In genomic region chr10:24173210-24174001, GRCm38 (mm10) we compare ENCODE assay signal across 8 mouse cellular contexts. TPM values are rescaled to one million over a fixed set of nuclear protein-coding genes. Genes with fewer than 3 reads are reported as not detected.
DNase-seq lines count a peak whose midpoint lies in the region; ATAC-seq and TF ChIP-seq lines count a peak whose summit lies in the region.

No protein-coding gene starts in this region.

- H3K79me3 ChIP-seq in C2C12 (ENCODE audit: low read depth) = no peaks in the 10 kb centered on the region

- TF ChIP-seq CTCF in C2C12 (IDR thresholded peaks at IDR 0.05; ENCODE audit: control insufficient read depth, insufficient read depth, insufficient read length) (peak; percentile 29), E14TG2a.4 (conservative IDR thresholded peaks at IDR 0.05; ENCODE audit: low read length) (peak; percentile 80)

- no peak overlapping the region for H3K4me3 ChIP-seq in C2C12 (ENCODE audit: insufficient read depth, poor library complexity, severe bottlenecking)
- no peak overlapping the region for H3K4me3 ChIP-seq in E14TG2a.4 (replicated peaks; ENCODE audit: low read length)
- no peak overlapping the region for H3K4me3 ChIP-seq in forebrain, embryonic 16.5 days (replicated peaks; ENCODE audit: low read length)
- H3K4me3 ChIP-seq in liver, embryonic 12.5 days = no peak overlapping the region

- peak overlapping the region; percentile 40 for H3ac ChIP-seq in C2C12 (ENCODE audit: control insufficient read depth, insufficient read length, low read depth)

- ATAC-seq in forebrain, embryonic 16.5 days = peak; percentile 75
- 0 out of 2 replicates have a peak, but pooled peaks have one; percentile 46 for ATAC-seq in liver, embryonic 12.5 days

- H3K9ac ChIP-seq in forebrain, embryonic 16.5 days (replicated peaks; ENCODE audit: low read depth, low read length) = no peak overlapping the region
- no peak overlapping the region for H3K9ac ChIP-seq in liver, embryonic 12.5 days

- peaks cover 11% of the 10 kb centered on the region for H3K4me1 ChIP-seq in E14TG2a.4 (replicated peaks; ENCODE audit: low read depth, low read length)
- H3K4me1 ChIP-seq in forebrain, embryonic 16.5 days (replicated peaks; ENCODE audit: control insufficient read depth, insufficient read depth, low read length) = 0 out of 2 replicates have a peak, but pooled peaks cover 2% of the 10 kb centered on the region
- H3K4me1 ChIP-seq in liver, embryonic 12.5 days = peaks cover 33% of the 10 kb centered on the region

- H3K36me3 ChIP-seq in C2C12 (ENCODE audit: control insufficient read depth, insufficient read depth) (no peaks in the 10 kb centered on the region), E14TG2a.4 (ENCODE audit: insufficient read depth, low read length) (no peaks in the 10 kb centered on the region)
- H3K36me3 ChIP-seq in forebrain, embryonic 16.5 days (ENCODE audit: control insufficient read depth, insufficient read depth) = 0 out of 2 replicates have a peak, but pooled peaks cover 2% of the 10 kb centered on the region
- H3K36me3 ChIP-seq in liver, embryonic 12.5 days = peaks cover 4% of the 10 kb centered on the region; the same call in 1 of the 2 replicates

- no peaks in the 10 kb centered on the region for H3K27me3 ChIP-seq in C2C12 (ENCODE audit: control insufficient read depth, insufficient read depth, insufficient read length)
- H3K27me3 ChIP-seq in E14TG2a.4 (ENCODE audit: insufficient read depth, low read length) = no peaks in the 10 kb centered on the region
- no peaks in the 10 kb centered on the region for H3K27me3 ChIP-seq in forebrain, embryonic 16.5 days (replicated peaks; ENCODE audit: control insufficient read depth, insufficient read depth, low read length)
- no peaks in the 10 kb centered on the region for H3K27me3 ChIP-seq in liver, embryonic 12.5 days (replicated peaks)

- H3K9me3 ChIP-seq in E14TG2a.4 (ENCODE audit: low read length) = no peaks in the 10 kb centered on the region
- no peaks in the 10 kb centered on the region for H3K9me3 ChIP-seq in forebrain, embryonic 16.5 days (ENCODE audit: control insufficient read depth, low read length)
- H3K9me3 ChIP-seq in liver, embryonic 12.5 days (replicated peaks) = no peaks in the 10 kb centered on the region

- 60% methylated on average over 10 of the region's 10 CpGs for WGBS in forebrain, embryonic 16.5 days
- 34% methylated on average over 10 of the region's 10 CpGs for WGBS in liver, embryonic 12.5 days (ENCODE audit: insufficient replicate concordance)

- peaks cover under 1% of the 10 kb centered on the region for H3K79me2 ChIP-seq in C2C12 (ENCODE audit: control insufficient read depth, insufficient read depth)

- H3K27ac ChIP-seq in forebrain, embryonic 16.5 days (ENCODE audit: low read length) = no peak overlapping the region
- no peak overlapping the region for H3K27ac ChIP-seq in liver, embryonic 12.5 days

- DNase-seq in c-Kit-positive CD71-positive TER-119-negative erythroid progenitor cells, embryonic 14.5 days (ENCODE audit: low read depth) = peak; percentile 62
- DNase-seq in induced T-regulatory cell, adult 2 months (ENCODE audit: low read depth) = peak; percentile 78
- peak; percentile 77 for DNase-seq in naive thymus-derived CD4-positive, alpha-beta T cell, adult 2 months (ENCODE audit: low read depth)
- DNase-seq in urinary bladder, postnatal 10 days (ENCODE audit: low spot score) = no peak

- no peak overlapping the region for H3K4me2 ChIP-seq in forebrain, embryonic 16.5 days (ENCODE audit: low read length)
- H3K4me2 ChIP-seq in liver, embryonic 12.5 days = no peak overlapping the region

TF ChIP-seq in C2C12, 6 proteins besides CTCF, POLR2A, EP300 and RAD21:
- TF ChIP-seq FOSL1 (IDR thresholded peaks at IDR 0.05; ENCODE audit: insufficient read depth, low read length, poor library complexity, severe bottlenecking) (no peak), MYOD1 (IDR thresholded peaks at IDR 0.05; ENCODE audit: control insufficient read depth, insufficient read length, low read depth) (peak; percentile 66)

RNA-seq across cellular contexts. Expression of gene Stx7, which starts 24.3 kb away (rescaled TPM):
- polyA plus RNA-seq in C2C12 (2012; fragmentation: generic; extraction: Trizol) = 29.9 TPM
- 287 and 301 TPM in 2 replicates for polyA plus RNA-seq in forebrain, embryonic 16.5 days (2015; fragmentation: Nextera tagmentation; extraction: Ambion mirVana)
- polyA plus RNA-seq in liver, embryonic 12.5 days (2016; fragmentation: Nextera tagmentation; extraction: Ambion mirVana) = 34.0 TPM in 2 replicates

RNA-seq across cellular contexts. Expression of gene Moxd1, which starts 49.9 kb away (rescaled TPM):
- polyA plus RNA-seq in C2C12 (2012; fragmentation: generic; extraction: Trizol) = not detected
- 2.0 and 2.4 TPM in 2 replicates for polyA plus RNA-seq in forebrain, embryonic 16.5 days (2015; fragmentation: Nextera tagmentation; extraction: Ambion mirVana)
- 1.0 and 1.1 TPM in 2 replicates for polyA plus RNA-seq in liver, embryonic 12.5 days (2016; fragmentation: Nextera tagmentation; extraction: Ambion mirVana)
